Comparison of ENCODE assay signal across 8 mouse cellular contexts in the genomic region with DNA sequence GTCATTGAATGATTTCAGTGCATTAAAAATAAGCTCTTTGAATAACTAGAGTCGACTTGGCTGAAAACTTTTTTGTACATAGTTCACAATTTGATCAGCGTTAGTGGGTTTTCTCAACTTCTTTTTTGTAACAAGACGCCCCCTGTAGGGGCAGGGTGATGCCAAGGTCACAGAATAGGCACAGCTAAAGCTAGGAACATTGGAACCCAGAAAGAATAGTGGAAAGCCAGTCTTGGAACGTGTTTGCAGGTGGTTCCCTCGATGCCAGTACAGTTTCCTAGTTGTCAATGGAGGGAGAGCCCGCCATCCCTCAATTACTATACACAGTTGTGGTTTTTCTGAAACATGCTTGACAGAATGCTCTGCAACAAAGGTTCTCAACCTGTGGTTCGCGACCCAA. TPM values are rescaled to one million over a fixed set of nuclear protein-coding genes. Genes with fewer than 3 reads are reported as not detected.
DNase-seq lines count a peak whose midpoint lies in the region; ATAC-seq and TF ChIP-seq lines count a peak whose summit lies in the region.

No protein-coding gene starts in this region.

- no peaks in the 10 kb centered on the region for H3K36me3 ChIP-seq in forebrain, embryonic 12.5 days (replicated peaks)
- no peaks in the 10 kb centered on the region for H3K36me3 ChIP-seq in limb, embryonic 12.5 days

- DNase-seq in layer of hippocampus, adult 2 months (ENCODE audit: low spot score in 2 of 2), result no peak
- DNase-seq in layer of hippocampus, adult 9-10 months (ENCODE audit: low spot score), result no peak
- DNase-seq in retina, postnatal 1 day, result peak; percentile 33
- DNase-seq in cerebellum, postnatal 10 days, result no peak
- no peak for DNase-seq in cerebellum, postnatal 14 days

- H3K4me1 ChIP-seq in forebrain, embryonic 12.5 days, result peaks cover 60% of the 10 kb centered on the region
- peaks cover 65% of the 10 kb centered on the region for H3K4me1 ChIP-seq in limb, embryonic 12.5 days (replicated peaks)

- H3K27ac ChIP-seq in layer of hippocampus, adult 2 months, result no peak overlapping the region
- H3K27ac ChIP-seq in forebrain, embryonic 12.5 days, result no peak overlapping the region
- no peak overlapping the region for H3K27ac ChIP-seq in limb, embryonic 12.5 days

- 11% methylated on average over 8 of the region's 8 CpGs for WGBS in forebrain, embryonic 12.5 days
- 20% methylated on average over 8 of the region's 8 CpGs for WGBS in limb, embryonic 12.5 days

- peak overlapping the region; percentile 93 for H3K4me2 ChIP-seq in forebrain, embryonic 12.5 days
- peak overlapping the region; percentile 86 for H3K4me2 ChIP-seq in limb, embryonic 12.5 days

- peak; percentile 33; the same call in 1 of the 2 replicates for TF ChIP-seq CTCF in layer of hippocampus, adult 2 months (conservative IDR thresholded peaks at IDR 0.05)

- peak overlapping the region; percentile 77 for H3K9ac ChIP-seq in forebrain, embryonic 12.5 days
- peak overlapping the region; percentile 81; the same call in 1 of the 2 replicates for H3K9ac ChIP-seq in limb, embryonic 12.5 days (replicated peaks)

- no peaks in the 10 kb centered on the region for H3K9me3 ChIP-seq in forebrain, embryonic 12.5 days
- H3K9me3 ChIP-seq in limb, embryonic 12.5 days, result no peaks in the 10 kb centered on the region

- H3K27me3 ChIP-seq in forebrain, embryonic 12.5 days, result peaks cover 74% of the 10 kb centered on the region
- H3K27me3 ChIP-seq in limb, embryonic 12.5 days, result peaks cover 10% of the 10 kb centered on the region

- ATAC-seq in forebrain, embryonic 12.5 days (ENCODE audit: low FRiP score), result no peak
- ATAC-seq in limb, embryonic 12.5 days (ENCODE audit: insufficient number of reproducible peaks, insufficient read depth, low FRiP score, low TSS enrichment, low read depth), result no peak
- ATAC-seq in cerebellum, adult (ENCODE audit: insufficient number of reproducible peaks, low FRiP score, low TSS enrichment), result no peak

- H3K4me3 ChIP-seq in layer of hippocampus, adult 2 months, result peak overlapping the region; percentile 68
- H3K4me3 ChIP-seq in forebrain, embryonic 12.5 days (replicated peaks), result peak overlapping the region; percentile 69
- peak overlapping the region; percentile 80 for H3K4me3 ChIP-seq in limb, embryonic 12.5 days (replicated peaks)

RNA-seq across cellular contexts. Expression of gene Plce1, which starts 1.0 kb away (rescaled TPM):
- 10 to 100 TPM in 1 of 2 experiments, 1 to 10 TPM in 1; 9.8 to 11.0 TPM for total RNA-seq in layer of hippocampus, adult 2 months (2021)
- 6.0 and 6.2 TPM in 2 replicates for polyA plus RNA-seq in forebrain, embryonic 12.5 days (2016; fragmentation: Nextera tagmentation; extraction: Ambion mirVana)
- polyA plus RNA-seq in limb, embryonic 12.5 days (2016; fragmentation: Nextera tagmentation; extraction: Ambion mirVana), result 6.7 and 7.1 TPM in 2 replicates
